Mouse (Mus musculus): Measurements from ENCODE around the gene Tmem199.

DNA sequence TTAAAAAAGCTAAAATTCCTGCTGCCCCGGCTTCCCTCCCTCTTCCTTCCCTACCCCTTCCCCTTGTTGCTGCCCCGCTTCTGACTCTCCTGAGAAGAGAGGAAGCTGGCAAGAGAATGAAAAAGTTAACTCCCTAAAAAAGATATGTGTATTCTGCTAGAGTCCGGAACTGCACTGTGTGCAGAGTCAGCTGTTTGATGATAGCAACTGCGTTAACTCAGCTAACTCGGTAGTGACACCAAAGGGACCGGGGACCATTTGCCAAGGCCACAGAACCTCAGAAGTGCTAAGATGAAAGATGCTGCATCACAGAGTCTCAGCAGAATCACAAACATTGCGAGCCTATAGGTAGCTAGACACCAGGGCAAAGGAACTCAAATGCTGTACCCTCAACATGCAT is 44.5 kb downstream of the Tmem199 start:
- TF ChIP-seq CTCF (IDR thresholded peaks at IDR 0.05; ENCODE audit: low read depth) = no peak
- no peak for TF ChIP-seq EP300 (IDR thresholded peaks at IDR 0.05; ENCODE audit: low read depth)
